Mouse (Mus musculus) forebrain, embryonic 13.5 days (tissue): ENCODE measurements around the gene Atp2b1. TPM values are rescaled to one million over a fixed set of nuclear protein-coding genes. Genes with fewer than 3 reads are reported as not detected.

Source experiments
- ATAC-seq: fragments of 200-750 bp; cut with Nextera tagmentation; 2 replicates; pipeline ENCODE4 v1.8.0; 2017
- H3K27ac ChIP-seq: fragments of 300-500 bp; sonication (generic); 2 replicates; pipeline ENCODE4 v1.5.1; 2015; ENCODE audit warnings: inconsistent platforms, mild to moderate bottlenecking, moderate library complexity
- H3K27me3 ChIP-seq: fragments of 300-500 bp; sonication (generic); 2 replicates; pipeline ENCODE4 v1.6.1; 2015; ENCODE audit warnings: mild to moderate bottlenecking, inconsistent platforms
- H3K36me3 ChIP-seq: fragments of 300-500 bp; sonication (generic); 2 replicates; pipeline ENCODE4 v1.6.1; 2015; ENCODE audit warnings: mild to moderate bottlenecking, inconsistent platforms; ENCODE audit not compliant: poor library complexity, severe bottlenecking
- H3K4me1 ChIP-seq: fragments of 300-500 bp; sonication (generic); 2 replicates; pipeline ENCODE4 v1.6.1; 2015; ENCODE audit warnings: inconsistent platforms
- H3K4me2 ChIP-seq: fragments of 300-500 bp; sonication (generic); 2 replicates; pipeline ENCODE4 v1.6.1; 2015; ENCODE audit warnings: inconsistent platforms, mild to moderate bottlenecking, moderate library complexity
- H3K4me3 ChIP-seq: fragments of 300-500 bp; sonication (generic); 2 replicates; pipeline ENCODE4 v1.5.1; 2015; ENCODE audit warnings: mild to moderate bottlenecking, inconsistent platforms
- H3K9ac ChIP-seq: fragments of 300-500 bp; sonication (generic); 2 replicates; pipeline ENCODE4 v1.6.1; 2015; ENCODE audit warnings: mild to moderate bottlenecking, inconsistent platforms
- H3K9me3 ChIP-seq: fragments of 300-500 bp; sonication (generic); replicated peaks from 2 replicates; pipeline ENCODE4 v1.6.1; 2016; ENCODE audit warnings: inconsistent platforms
- WGBS: fragments of 180-500 bp; shearing (Covaris S2); methylation state at CpG from one replicate; pipeline ENCODE4 v1.1.7; 2015; 5-methylcytosine and 5-hydroxymethylcytosine counted together
- polyA plus RNA-seq: library from polyadenylated mRNA; unstranded; fragments of >200 nt; fragmentation: Nextera tagmentation; extraction: Ambion mirVana; gene quantifications from 2 replicates; pipeline ENCODE4 v1.2.1, GENCODE M21; 2015

The Atp2b1 gene
- polyA plus RNA-seq, 1 experiment from 2014 or later: 103 TPM

DNA sequence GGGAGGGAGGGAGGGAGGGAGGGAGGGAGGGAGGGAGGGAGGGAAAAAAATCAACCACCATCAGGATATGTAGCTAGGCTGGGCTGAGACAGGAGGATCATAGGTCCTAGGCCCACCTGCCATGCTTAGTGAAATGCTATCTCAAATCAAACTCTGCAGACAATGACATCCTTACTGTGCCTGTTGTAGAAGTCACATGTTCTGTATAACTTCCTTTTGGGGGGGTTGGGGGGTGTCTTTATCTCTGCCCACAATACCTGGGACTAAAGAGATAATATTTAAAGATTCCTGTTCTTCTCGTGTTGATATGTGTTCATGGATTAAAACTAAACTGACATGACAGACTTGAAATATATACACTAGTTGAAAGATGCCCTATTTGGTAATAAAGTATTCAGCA lies 35.5 kb downstream of the Atp2b1 start:
- Histone ChIP-seq H3K4me3 (no peak overlapping the region), H3K36me3 (no peaks in the 10 kb centered on the region), H3K27ac (no peak overlapping the region), H3K4me2 (no peak overlapping the region), H3K27me3 (no peaks in the 10 kb centered on the region), H3K4me1 (0 out of 2 replicates have a peak, but pooled peaks cover 4% of the 10 kb centered on the region), H3K9ac (no peak overlapping the region), H3K9me3 (no peaks in the 10 kb centered on the region)
- ATAC-seq: no peak
- WGBS: 90% methylated on average over 1 of the region's 1 CpGs

GRCm38 (mm10) chr10:98951286-98952270 lies 37.4 kb downstream of the Atp2b1 start:
- Histone ChIP-seq H3K27ac (no peak overlapping the region), H3K27me3 (no peaks in the 10 kb centered on the region), H3K9ac (no peak overlapping the region), H3K9me3 (no peaks in the 10 kb centered on the region), H3K36me3 (no peaks in the 10 kb centered on the region), H3K4me1 (0 out of 2 replicates have a peak, but pooled peaks cover 4% of the 10 kb centered on the region), H3K4me2 (no peak overlapping the region), H3K4me3 (no peak overlapping the region)
- no peak for ATAC-seq
- 92% methylated on average over 17 of the region's 17 CpGs for WGBS

DNA sequence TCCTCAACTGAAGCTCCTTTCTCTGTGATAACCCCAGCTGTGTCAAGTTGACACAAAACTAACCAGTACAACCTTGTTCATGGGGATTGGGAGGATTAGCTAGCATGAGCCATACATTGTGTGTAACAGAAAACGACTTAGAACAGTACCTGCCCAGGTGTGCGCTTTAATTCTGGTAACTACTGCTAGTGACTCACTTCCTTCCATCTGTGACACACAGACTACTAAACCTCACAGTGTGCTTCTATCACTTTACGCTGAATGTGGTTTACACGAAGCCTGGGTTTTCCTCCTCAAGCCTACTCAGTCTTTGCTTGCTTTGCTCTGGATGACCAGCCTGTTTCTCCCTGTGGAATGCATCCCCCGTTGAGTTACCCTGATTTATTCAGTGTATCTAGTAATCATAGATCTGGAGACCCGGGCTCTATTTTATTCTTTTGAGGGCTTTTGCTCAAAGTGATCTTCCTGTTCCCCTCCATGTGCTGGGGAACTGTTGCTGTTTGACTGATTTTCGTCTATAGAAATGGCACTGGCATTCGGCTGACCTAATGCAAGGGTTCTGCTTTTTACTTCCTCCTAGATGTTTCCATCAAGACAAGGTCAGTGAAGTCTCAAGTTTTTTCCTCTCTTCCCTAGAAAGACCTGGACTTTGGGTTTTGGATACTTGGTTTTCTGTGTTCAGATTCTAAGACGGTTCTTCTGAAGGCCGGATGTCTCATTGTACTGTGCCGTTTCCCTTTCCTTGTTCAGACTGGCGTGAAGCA lies 40.2 kb downstream of the Atp2b1 start:
- Histone ChIP-seq H3K9ac (no peak overlapping the region), H3K4me2 (no peak overlapping the region), H3K9me3 (no peaks in the 10 kb centered on the region), H3K36me3 (no peaks in the 10 kb centered on the region), H3K4me1 (no peaks in the 10 kb centered on the region; the same call in 1 of the 2 replicates), H3K27me3 (no peaks in the 10 kb centered on the region), H3K27ac (no peak overlapping the region), H3K4me3 (no peak overlapping the region)
- ATAC-seq: no peak
- WGBS: 92% methylated on average over 12 of the region's 12 CpGs

DNA sequence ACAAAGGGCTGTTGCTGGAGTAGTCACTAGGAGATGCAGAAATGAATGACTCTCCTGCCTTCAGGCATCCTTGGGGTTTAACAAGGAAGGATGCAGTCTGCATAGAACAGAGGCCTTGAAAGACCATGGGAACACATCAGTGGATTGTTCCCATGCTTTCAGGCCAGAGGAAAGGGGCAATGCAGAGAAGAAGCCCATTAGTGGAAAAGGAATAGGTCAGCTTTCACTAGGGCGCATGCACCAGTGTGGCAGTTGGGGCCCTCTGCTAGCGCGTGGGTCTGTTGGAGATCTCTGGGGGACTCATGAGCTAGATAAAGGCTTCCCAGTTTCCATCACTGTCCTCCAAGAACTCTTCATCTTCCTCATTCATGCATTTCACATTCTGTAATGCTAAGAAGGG lies 41.9 kb downstream of the Atp2b1 start:
- 82% methylated on average over 3 of the region's 3 CpGs for WGBS
- no peak overlapping the region for H3K9ac ChIP-seq
- no peak overlapping the region for H3K4me2 ChIP-seq
- no peak overlapping the region for H3K4me3 ChIP-seq
- H3K27me3 ChIP-seq: no peaks in the 10 kb centered on the region
- no peak for ATAC-seq
- no peaks in the 10 kb centered on the region for H3K36me3 ChIP-seq
- H3K4me1 ChIP-seq: no peaks in the 10 kb centered on the region; the same call in 1 of the 2 replicates
- H3K9me3 ChIP-seq: no peaks in the 10 kb centered on the region
- H3K27ac ChIP-seq: no peak overlapping the region

DNA sequence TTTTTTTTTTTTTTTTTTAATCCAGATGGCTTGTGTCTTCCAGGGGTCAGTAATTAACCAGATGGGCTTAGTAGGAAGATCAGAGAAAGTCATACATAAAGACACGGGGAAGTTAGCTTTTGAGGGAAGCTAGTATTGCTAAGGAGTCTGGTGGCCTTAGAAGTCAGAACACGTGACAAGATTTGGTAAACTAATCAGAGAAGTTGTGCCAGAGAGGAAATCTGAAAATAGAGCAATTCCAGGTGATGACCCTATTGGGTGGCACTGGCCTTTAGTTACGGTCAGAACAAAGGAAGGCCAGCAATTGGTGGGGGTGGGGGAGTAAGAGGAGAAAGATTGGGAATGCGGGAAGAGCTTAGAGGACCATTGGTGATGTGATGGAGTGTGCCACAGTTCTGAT lies 44.5 kb downstream of the Atp2b1 start:
- no peak overlapping the region for H3K4me3 ChIP-seq
- no peaks in the 10 kb centered on the region for H3K36me3 ChIP-seq
- no peaks in the 10 kb centered on the region for H3K9me3 ChIP-seq
- H3K4me1 ChIP-seq: no peaks in the 10 kb centered on the region; the same call in 1 of the 2 replicates
- no peak overlapping the region for H3K27ac ChIP-seq
- no peak for ATAC-seq
- WGBS: 64% methylated on average over 4 of the region's 4 CpGs
- no peaks in the 10 kb centered on the region for H3K27me3 ChIP-seq
- no peak overlapping the region for H3K9ac ChIP-seq
- no peak overlapping the region for H3K4me2 ChIP-seq

DNA sequence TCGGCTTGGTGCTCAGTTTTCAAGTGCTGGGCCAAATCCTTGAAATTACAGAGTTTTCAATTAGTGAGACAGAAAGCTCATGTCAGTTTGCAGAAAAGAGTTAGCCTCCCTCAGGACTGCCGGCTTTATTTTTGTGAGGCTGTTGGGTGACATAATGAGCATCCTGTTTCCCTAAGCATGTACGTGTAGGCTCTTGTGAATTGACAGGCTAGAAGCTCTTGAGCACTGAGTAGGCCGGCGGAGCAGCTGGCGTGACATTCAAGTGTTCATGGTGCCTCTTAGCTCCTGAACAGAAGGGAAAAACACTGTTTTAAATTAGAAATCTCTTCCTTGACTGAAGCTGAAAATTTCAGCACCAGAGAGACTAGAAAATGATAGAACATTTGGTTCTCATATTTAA lies 45.2 kb downstream of the Atp2b1 start:
- no peak overlapping the region for H3K9ac ChIP-seq
- no peaks in the 10 kb centered on the region for H3K36me3 ChIP-seq
- no peaks in the 10 kb centered on the region for H3K27me3 ChIP-seq
- H3K4me1 ChIP-seq: no peaks in the 10 kb centered on the region; the same call in 1 of the 2 replicates
- WGBS: 61% methylated on average over 6 of the region's 6 CpGs
- ATAC-seq: peak; percentile 89
- no peak overlapping the region for H3K4me2 ChIP-seq
- H3K9me3 ChIP-seq: no peaks in the 10 kb centered on the region
- no peak overlapping the region for H3K4me3 ChIP-seq
- H3K27ac ChIP-seq: no peak overlapping the region

DNA sequence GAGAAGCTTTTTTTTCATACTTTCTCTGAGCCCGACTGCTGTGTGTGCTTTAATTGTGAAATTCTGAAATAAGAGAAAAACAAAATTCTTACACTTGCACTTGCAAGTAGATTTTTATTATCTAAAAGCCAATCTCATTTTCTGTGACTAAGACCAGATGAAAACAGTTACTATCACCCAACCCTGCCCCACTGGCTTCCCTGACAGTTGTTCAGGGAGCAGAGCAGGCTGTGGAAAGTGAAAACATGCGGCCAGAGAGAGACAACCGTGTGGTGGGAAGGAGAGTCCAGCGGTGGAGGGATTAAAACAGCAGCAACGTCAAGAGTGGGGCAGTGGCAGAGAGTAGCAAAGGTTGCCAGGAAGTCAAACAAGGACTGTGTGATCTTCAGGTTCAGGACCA lies 46.7 kb downstream of the Atp2b1 start:
- 63% methylated on average over 5 of the region's 5 CpGs for whole genome bisulfite sequencing
- no peak overlapping the region for H3K4me2 ChIP-seq
- ATAC-seq: no peak

DNA sequence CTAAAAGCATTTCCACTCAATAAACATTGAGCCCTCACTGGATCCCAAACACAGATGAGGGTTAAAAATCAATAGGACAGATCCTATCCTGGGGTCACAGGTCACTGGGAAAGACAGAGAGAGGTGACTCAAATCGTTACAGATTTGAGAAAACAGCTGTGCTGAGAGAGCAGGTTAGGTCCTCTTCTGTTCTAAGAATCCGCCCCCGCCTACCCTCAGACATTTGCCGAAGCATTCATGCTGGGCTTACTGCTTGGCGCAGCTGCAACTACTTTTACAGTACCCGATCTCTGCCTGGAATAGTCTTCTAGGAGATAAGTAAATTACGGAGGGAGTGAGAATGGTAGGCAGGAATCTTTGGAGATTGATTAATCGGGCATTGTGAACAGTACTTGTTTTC lies 47.9 kb downstream of the Atp2b1 start:
- no peak overlapping the region for H3K9ac ChIP-seq
- no peaks in the 10 kb centered on the region for H3K36me3 ChIP-seq
- no peak overlapping the region for H3K4me2 ChIP-seq
- no peaks in the 10 kb centered on the region for H3K27me3 ChIP-seq
- no peak overlapping the region for H3K27ac ChIP-seq
- 54% methylated on average over 8 of the region's 8 CpGs for WGBS
- H3K4me1 ChIP-seq: no peaks in the 10 kb centered on the region; the same call in 1 of the 2 replicates
- H3K9me3 ChIP-seq: no peaks in the 10 kb centered on the region
- H3K4me3 ChIP-seq: no peak overlapping the region
- ATAC-seq: no peak

More for the DNA sequence above, 46.7 kb downstream of the Atp2b1 start:
- Histone ChIP-seq H3K27me3 (no peaks in the 10 kb centered on the region), H3K4me3 (no peak overlapping the region), H3K27ac (no peak overlapping the region), H3K4me1 (no peaks in the 10 kb centered on the region; the same call in 1 of the 2 replicates), H3K36me3 (no peaks in the 10 kb centered on the region), H3K9me3 (no peaks in the 10 kb centered on the region), H3K9ac (no peak overlapping the region)

- no peaks in the 10 kb centered on the region for H3K27me3 ChIP-seq
- H3K4me3 ChIP-seq: no peak overlapping the region
- ATAC-seq: no peak
- no peak overlapping the region for H3K9ac ChIP-seq
- H3K4me1 ChIP-seq: no peaks in the 10 kb centered on the region
- H3K4me2 ChIP-seq: no peak overlapping the region
- whole genome bisulfite sequencing: 89% methylated on average over 13 of the region's 13 CpGs
- peaks cover 9% of the 10 kb centered on the region for H3K36me3 ChIP-seq
- H3K27ac ChIP-seq: no peak overlapping the region
- no peaks in the 10 kb centered on the region for H3K9me3 ChIP-seq
Measured at GRCm38 (mm10) chr10:98966407-98967215, 52.4 kb downstream of the Atp2b1 start.

DNA sequence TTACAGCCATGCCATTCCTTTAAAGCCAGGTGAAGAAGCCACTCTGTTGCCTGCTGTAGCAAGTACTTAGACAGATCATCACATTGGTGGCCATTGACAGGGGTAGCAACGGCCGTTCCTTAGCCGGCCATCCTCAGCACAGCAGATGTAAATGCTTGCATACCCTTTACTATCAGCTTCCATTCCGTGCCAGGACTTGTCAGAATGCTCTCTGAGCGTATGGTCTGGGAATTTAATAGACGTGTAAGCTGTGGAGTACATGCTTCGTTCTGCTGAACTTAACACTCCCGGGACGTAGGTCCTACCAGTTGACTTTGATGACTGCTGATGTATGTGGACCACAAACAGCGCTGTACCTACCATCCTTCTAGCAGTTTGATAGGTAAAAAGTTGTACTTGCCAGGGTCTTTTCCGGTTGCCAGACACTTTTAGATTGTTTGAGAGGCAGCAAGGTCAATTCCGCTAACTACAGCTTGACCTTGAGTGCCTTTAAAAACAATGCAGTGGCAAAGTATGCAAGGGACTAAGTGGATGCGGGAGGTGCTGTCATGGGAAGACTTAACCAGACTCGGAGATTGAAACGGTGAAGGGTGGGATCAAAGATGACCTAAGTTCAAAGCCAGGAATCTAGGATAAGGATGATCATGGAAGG lies 53.2 kb downstream of the Atp2b1 start:
- no peak for ATAC-seq
- Histone ChIP-seq H3K4me1 (no peaks in the 10 kb centered on the region), H3K9me3 (0 out of 2 replicates have a peak, but pooled peaks cover 3% of the 10 kb centered on the region), H3K4me2 (no peak overlapping the region), H3K27me3 (no peaks in the 10 kb centered on the region), H3K27ac (no peak overlapping the region), H3K9ac (no peak overlapping the region), H3K36me3 (peaks cover 9% of the 10 kb centered on the region), H3K4me3 (no peak overlapping the region)
- 95% methylated on average over 15 of the region's 15 CpGs for WGBS

DNA sequence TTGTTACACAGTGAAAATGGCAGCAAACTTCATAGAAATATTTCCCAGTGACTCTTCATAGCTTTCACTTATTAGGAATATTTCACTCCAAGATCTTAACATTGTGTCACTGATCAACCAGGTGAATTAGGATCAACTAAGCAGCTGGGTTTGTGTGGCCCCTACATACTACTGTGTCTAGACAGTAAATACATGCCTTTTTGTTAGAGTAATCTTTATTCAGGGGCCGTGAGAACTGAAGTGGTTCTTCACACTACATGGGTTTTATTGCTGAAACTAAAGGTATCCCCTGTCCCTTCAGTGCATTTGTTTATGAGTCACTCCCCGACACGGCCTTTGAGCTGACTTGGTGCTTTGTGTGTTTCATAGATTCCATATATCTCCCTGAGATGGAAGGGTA lies 56.7 kb downstream of the Atp2b1 start:
- 97% methylated on average over 3 of the region's 3 CpGs for WGBS
- H3K9me3 ChIP-seq: 0 out of 2 replicates have a peak, but pooled peaks cover 3% of the 10 kb centered on the region
- no peaks in the 10 kb centered on the region for H3K27me3 ChIP-seq
- H3K4me3 ChIP-seq: no peak overlapping the region
- ATAC-seq: no peak
- H3K4me1 ChIP-seq: no peaks in the 10 kb centered on the region
- peaks cover 9% of the 10 kb centered on the region for H3K36me3 ChIP-seq
- no peak overlapping the region for H3K4me2 ChIP-seq
- no peak overlapping the region for H3K9ac ChIP-seq
- no peak overlapping the region for H3K27ac ChIP-seq
